Mouse (Mus musculus) C2C12 (cell line): ENCODE results near the gene Cdkn1b.

Source experiments
- CTCF ChIP-seq: IDR thresholded peaks from one replicate; pipeline ENCODE4 v1.5.1; 2011; ENCODE audit not compliant: control insufficient read depth, insufficient read depth, insufficient read length
- MYOD1 ChIP-seq: IDR thresholded peaks from one replicate; pipeline ENCODE4 v1.6.1; 2011; ENCODE audit warnings: low read depth; ENCODE audit not compliant: control insufficient read depth, insufficient read length

GRCm38 (mm10) chr6:134956388-134956787 lies 36.2 kb downstream of the Cdkn1b start:
- no peak for TF ChIP-seq MYOD1
- TF ChIP-seq CTCF = no peak
